Mouse (Mus musculus): ENCODE measurements around the gene Isoc2a. TPM values are rescaled to one million over a fixed set of nuclear protein-coding genes. Genes with fewer than 3 reads are reported as not detected.

Isoc2a gene
- total and polyA plus RNA-seq, 2 experiments from 2014 or later = 1.4 to 15.2 TPM

GRCm38 (mm10) chr7:4842077-4842476 is 34.9 kb upstream of the Isoc2a start:
- H3K27ac ChIP-seq (ENCODE audit: low read depth) = no peak overlapping the region
- no peak overlapping the region for H3K4me2 ChIP-seq (ENCODE audit: low read depth, low read length)
- no peak for TF ChIP-seq EP300 (IDR thresholded peaks at IDR 0.05; ENCODE audit: low read depth)
- TF ChIP-seq CTCF (IDR thresholded peaks at IDR 0.05; ENCODE audit: low read depth) = no peak
- no peaks in the 10 kb centered on the region for H3K36me3 ChIP-seq (replicated peaks; ENCODE audit: control insufficient read depth, insufficient read depth, low read length)
- no peak for DNase-seq (ENCODE audit: low spot score)
- H3K4me3 ChIP-seq (ENCODE audit: low read depth, low read length) = no peak overlapping the region
- H3K4me1 ChIP-seq (ENCODE audit: control insufficient read depth, insufficient read depth) = no peaks in the 10 kb centered on the region
- no peak for ATAC-seq (ENCODE audit: insufficient read depth, low read depth)
- no peaks in the 10 kb centered on the region for H3K9me3 ChIP-seq (replicated peaks; ENCODE audit: control insufficient read depth, low read length)
- H3K27me3 ChIP-seq (ENCODE audit: control insufficient read depth, insufficient read depth, low read length) = peaks cover 75% of the 10 kb centered on the region
- WGBS = 62% methylated on average over 5 of the region's 5 CpGs
- no peak overlapping the region for H3K9ac ChIP-seq (replicated peaks; ENCODE audit: low read depth, low read length)

GRCm38 (mm10) chr7:4842634-4843131 is 34.3 kb upstream of the Isoc2a start:
- no peaks in the 10 kb centered on the region for H3K36me3 ChIP-seq (replicated peaks; ENCODE audit: control insufficient read depth, insufficient read depth, low read length)
- DNase-seq (ENCODE audit: low spot score) = no peak
- H3K4me3 ChIP-seq (ENCODE audit: low read depth, low read length) = 0 out of 2 replicates have a peak overlapping the region, but pooled peaks have one; percentile 15
- no peaks in the 10 kb centered on the region for H3K9me3 ChIP-seq (replicated peaks; ENCODE audit: control insufficient read depth, low read length)
- H3K4me1 ChIP-seq (ENCODE audit: control insufficient read depth, insufficient read depth) = no peaks in the 10 kb centered on the region
- under 1% methylated on average over 16 of the region's 16 CpGs for WGBS
- no peak overlapping the region for H3K27ac ChIP-seq (ENCODE audit: low read depth)
- peaks cover 68% of the 10 kb centered on the region for H3K27me3 ChIP-seq (ENCODE audit: control insufficient read depth, insufficient read depth, low read length)
- no peak for ATAC-seq (ENCODE audit: insufficient read depth, low read depth)
- peak overlapping the region; percentile 24; the same call in 1 of the 2 replicates for H3K4me2 ChIP-seq (ENCODE audit: low read depth, low read length)
- no peak for TF ChIP-seq EP300 (IDR thresholded peaks at IDR 0.05; ENCODE audit: low read depth)
- TF ChIP-seq CTCF (IDR thresholded peaks at IDR 0.05; ENCODE audit: low read depth) = no peak
- H3K9ac ChIP-seq (replicated peaks; ENCODE audit: low read depth, low read length) = no peak overlapping the region

GRCm38 (mm10) chr7:4843604-4844244 is 33.2 kb upstream of the Isoc2a start:
- Histone ChIP-seq H3K9me3 (replicated peaks; ENCODE audit: control insufficient read depth, low read length) (no peaks in the 10 kb centered on the region), H3K4me2 (ENCODE audit: low read depth, low read length) (no peak overlapping the region), H3K27ac (ENCODE audit: low read depth) (no peak overlapping the region), H3K9ac (replicated peaks; ENCODE audit: low read depth, low read length) (no peak overlapping the region), H3K4me1 (ENCODE audit: control insufficient read depth, insufficient read depth) (no peaks in the 10 kb centered on the region), H3K36me3 (replicated peaks; ENCODE audit: control insufficient read depth, insufficient read depth, low read length) (no peaks in the 10 kb centered on the region), H3K4me3 (ENCODE audit: low read depth, low read length) (peak overlapping the region; percentile 34), H3K27me3 (ENCODE audit: control insufficient read depth, insufficient read depth, low read length) (peaks cover 63% of the 10 kb centered on the region)
- no peak for ATAC-seq (ENCODE audit: insufficient read depth, low read depth)
- DNase-seq (ENCODE audit: low spot score) = no peak
- TF ChIP-seq CTCF (IDR thresholded peaks at IDR 0.05; ENCODE audit: low read depth) = no peak
- TF ChIP-seq EP300 (IDR thresholded peaks at IDR 0.05; ENCODE audit: low read depth) = no peak
- 1% methylated on average over 34 of the region's 34 CpGs for WGBS

- 2% methylated on average over 38 of the region's 41 CpGs for WGBS
- ATAC-seq (ENCODE audit: insufficient read depth, low read depth) (no peak), DNase-seq (ENCODE audit: low spot score) (no peak)
- Histone ChIP-seq H3K27me3 (ENCODE audit: control insufficient read depth, insufficient read depth, low read length) (peaks cover 57% of the 10 kb centered on the region), H3K9me3 (replicated peaks; ENCODE audit: control insufficient read depth, low read length) (no peaks in the 10 kb centered on the region), H3K4me2 (ENCODE audit: low read depth, low read length) (peak within 1 kb of the TSS; percentile 46), H3K9ac (replicated peaks; ENCODE audit: low read depth, low read length) (no peak within 1 kb of the TSS), H3K27ac (ENCODE audit: low read depth) (no peak within 1 kb of the TSS), H3K4me3 (ENCODE audit: low read depth, low read length) (peak within 1 kb of the TSS; percentile 34), H3K36me3 (replicated peaks; ENCODE audit: control insufficient read depth, insufficient read depth, low read length) (no peaks in the 10 kb centered on the region), H3K4me1 (ENCODE audit: control insufficient read depth, insufficient read depth) (no peaks in the 10 kb centered on the region)
- no peak for TF ChIP-seq CTCF (IDR thresholded peaks at IDR 0.05; ENCODE audit: low read depth)
- no peak for TF ChIP-seq EP300 (IDR thresholded peaks at IDR 0.05; ENCODE audit: low read depth)
Measured at GRCm38 (mm10) chr7:4844245-4844916, 32.6 kb upstream of the Isoc2a start, which contains the start of gene Shisa7. TSS of gene Shisa7 (minus strand) at chr7:4844696.

GRCm38 (mm10) chr7:4844917-4845309 is 32.0 kb upstream of the Isoc2a start:
- H3K27ac ChIP-seq (ENCODE audit: low read depth) = no peak overlapping the region
- H3K4me3 ChIP-seq (ENCODE audit: low read depth, low read length) = peak overlapping the region; percentile 34
- peaks cover 54% of the 10 kb centered on the region for H3K27me3 ChIP-seq (ENCODE audit: control insufficient read depth, insufficient read depth, low read length)
- H3K4me1 ChIP-seq (ENCODE audit: control insufficient read depth, insufficient read depth) = no peaks in the 10 kb centered on the region
- H3K36me3 ChIP-seq (replicated peaks; ENCODE audit: control insufficient read depth, insufficient read depth, low read length) = no peaks in the 10 kb centered on the region
- DNase-seq (ENCODE audit: low spot score) (peak; percentile 36), ATAC-seq (ENCODE audit: insufficient read depth, low read depth) (no peak)
- 2% methylated on average over 13 of the region's 13 CpGs for whole genome bisulfite sequencing
- TF ChIP-seq CTCF (IDR thresholded peaks at IDR 0.05; ENCODE audit: low read depth) (no peak), EP300 (IDR thresholded peaks at IDR 0.05; ENCODE audit: low read depth) (no peak)
- H3K9ac ChIP-seq (replicated peaks; ENCODE audit: low read depth, low read length) = no peak overlapping the region
- H3K4me2 ChIP-seq (ENCODE audit: low read depth, low read length) = peak overlapping the region; percentile 46
- no peaks in the 10 kb centered on the region for H3K9me3 ChIP-seq (replicated peaks; ENCODE audit: control insufficient read depth, low read length)
